Mouse (Mus musculus) kidney, adult 2 months (tissue): Measurements from ENCODE around the gene Rasal1. TPM values are rescaled to one million over a fixed set of nuclear protein-coding genes. Genes with fewer than 3 reads are reported as not detected.

Experiments
- DNase-seq: peaks from one replicate; pipeline ENCODE4 v3.0.0; 2021
- H3K27ac ChIP-seq: fragments of 200-500 bp; 2 replicates; pipeline ENCODE4 v1.5.1; 2012; ENCODE audit warnings: low read depth, low read length, control low read depth, inconsistent platforms; ENCODE audit not compliant: insufficient read depth
- H3K27me3 ChIP-seq: fragments of 200-500 bp; replicated peaks from 2 replicates; pipeline ENCODE4 v1.6.1; 2012; ENCODE audit warnings: mild to moderate bottlenecking, moderate library complexity, low read length, inconsistent platforms; ENCODE audit not compliant: control insufficient read depth, insufficient read depth
- H3K36me3 ChIP-seq: fragments of 200-500 bp; 2 replicates; pipeline ENCODE4 v1.6.1; 2012; ENCODE audit warnings: mild to moderate bottlenecking, moderate library complexity, low read length, inconsistent platforms; ENCODE audit not compliant: control insufficient read depth, insufficient read depth
- H3K4me1 ChIP-seq: fragments of 200-500 bp; 2 replicates; pipeline ENCODE4 v1.6.1; 2011; ENCODE audit warnings: low read length; ENCODE audit not compliant: control insufficient read depth, insufficient read depth
- H3K4me3 ChIP-seq: fragments of 200-500 bp; 2 replicates; pipeline ENCODE4 v1.5.1; 2011; ENCODE audit warnings: mild to moderate bottlenecking, low read depth, low read length, control low read depth; ENCODE audit not compliant: insufficient read depth
- CTCF ChIP-seq: fragments of 200-500 bp; conservative IDR thresholded peaks from 2 replicates; pipeline ENCODE4 v1.5.1; 2011; ENCODE audit warnings: low read depth, mild to moderate bottlenecking, control low read depth, low read length, moderate library complexity, mixed read lengths; ENCODE audit not compliant: insufficient read depth, insufficient read length
- POLR2A ChIP-seq: fragments of 200-500 bp; IDR thresholded peaks from one replicate; pipeline ENCODE4 v1.6.1; 2011; ENCODE audit warnings: low read depth, low read length, control low read depth
- WGBS: fragments of 180-500 bp; shearing (Covaris S2); methylation state at CpG from one replicate; pipeline ENCODE4 v1.1.7; 2018; 5-methylcytosine and 5-hydroxymethylcytosine counted together
- polyA plus RNA-seq: library from polyadenylated mRNA; depleted of rRNA; stranded (reverse); fragments of >200 nt; gene quantifications from 2 replicates; pipeline ENCODE4 v1.2.3, GENCODE M21; 2012

Rasal1 gene
- polyA plus RNA-seq, 1 experiment: 2.3 TPM

GRCm38 (mm10) chr5:120686749-120687483 lies 38.3 kb downstream of the Rasal1 start:
- H3K27me3 ChIP-seq: no peaks in the 10 kb centered on the region
- no peak overlapping the region for H3K27ac ChIP-seq
- no peak for TF ChIP-seq POLR2A
- no peak for TF ChIP-seq CTCF
- DNase-seq: no peak
- WGBS: 77% methylated on average over 6 of the region's 6 CpGs
- no peaks in the 10 kb centered on the region for H3K4me1 ChIP-seq
- no peaks in the 10 kb centered on the region for H3K36me3 ChIP-seq
- H3K4me3 ChIP-seq: no peak overlapping the region

DNA sequence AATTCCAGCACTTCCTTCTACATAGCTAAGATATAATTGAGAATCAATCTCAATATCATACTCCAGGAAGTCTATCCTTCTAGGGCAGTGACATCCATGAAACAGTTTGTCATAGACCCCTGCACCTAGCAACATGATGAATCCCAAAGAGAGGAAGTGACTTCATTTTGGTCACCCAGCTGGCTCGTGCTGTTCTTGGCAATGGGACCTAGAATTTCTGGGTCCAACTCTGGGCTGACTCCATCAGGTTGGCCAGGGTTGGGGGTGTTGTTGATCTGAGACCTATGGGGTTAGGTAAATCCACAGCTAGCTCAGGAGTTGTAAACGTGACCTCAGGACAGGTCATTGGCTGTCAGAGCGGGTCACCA lies 38.9 kb downstream of the Rasal1 start:
- no peak overlapping the region for H3K4me3 ChIP-seq

GRCm38 (mm10) chr5:120687897-120688296 lies 39.3 kb downstream of the Rasal1 start:
- H3K27ac ChIP-seq: no peak overlapping the region

More for the DNA sequence above, 38.9 kb downstream of the Rasal1 start:
- H3K4me1 ChIP-seq: no peaks in the 10 kb centered on the region
- H3K27me3 ChIP-seq: no peaks in the 10 kb centered on the region
- TF ChIP-seq CTCF (no peak), POLR2A (no peak)
- 73% methylated on average over 3 of the region's 3 CpGs for WGBS
- H3K36me3 ChIP-seq: no peaks in the 10 kb centered on the region
- no peak for DNase-seq
- H3K27ac ChIP-seq: no peak overlapping the region

GRCm38 (mm10) chr5:120688434-120688833 lies 39.8 kb downstream of the Rasal1 start:
- 30% methylated on average over 4 of the region's 4 CpGs for WGBS
- no peaks in the 10 kb centered on the region for H3K27me3 ChIP-seq
- no peak overlapping the region for H3K27ac ChIP-seq
- no peaks in the 10 kb centered on the region for H3K4me1 ChIP-seq
- no peaks in the 10 kb centered on the region for H3K36me3 ChIP-seq
- no peak overlapping the region for H3K4me3 ChIP-seq
- DNase-seq: no peak
- TF ChIP-seq POLR2A (no peak), CTCF (no peak)

More at GRCm38 (mm10) chr5:120687897-120688296, 39.3 kb downstream of the Rasal1 start:
- H3K4me1 ChIP-seq: no peaks in the 10 kb centered on the region
- no peaks in the 10 kb centered on the region for H3K36me3 ChIP-seq
- 90% methylated on average over 5 of the region's 5 CpGs for WGBS
- no peak overlapping the region for H3K4me3 ChIP-seq
- no peak for DNase-seq
- H3K27me3 ChIP-seq: no peaks in the 10 kb centered on the region
- TF ChIP-seq CTCF (no peak), POLR2A (no peak)

GRCm38 (mm10) chr5:120690417-120690816 lies 41.8 kb downstream of the Rasal1 start:
- no peaks in the 10 kb centered on the region for H3K4me1 ChIP-seq
- no peak for DNase-seq
- no peak overlapping the region for H3K27ac ChIP-seq
- 63% methylated on average over 4 of the region's 4 CpGs for WGBS
- no peaks in the 10 kb centered on the region for H3K27me3 ChIP-seq
- TF ChIP-seq POLR2A: no peak
- TF ChIP-seq CTCF: no peak
- no peaks in the 10 kb centered on the region for H3K36me3 ChIP-seq
- H3K4me3 ChIP-seq: no peak overlapping the region

DNA sequence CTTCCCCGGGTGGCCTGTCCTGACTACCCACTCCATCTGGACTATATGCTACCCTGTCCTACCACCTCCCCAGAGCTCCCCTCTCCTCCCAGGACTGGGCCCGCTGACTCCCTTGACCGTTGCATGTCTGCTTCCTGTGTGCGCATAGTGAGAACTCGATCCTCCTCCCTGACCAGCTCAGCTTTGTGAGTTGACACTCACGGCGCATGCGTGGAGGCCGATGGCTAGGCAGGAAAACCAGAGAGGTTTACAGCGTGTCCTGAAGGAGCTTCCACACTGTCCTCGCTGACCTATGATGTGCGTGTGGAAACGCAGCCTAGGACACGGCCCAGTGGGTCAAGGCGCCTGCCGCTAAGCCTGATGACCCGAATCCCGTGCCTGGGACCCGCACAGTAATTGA lies 43.4 kb downstream of the Rasal1 start:
- Histone ChIP-seq H3K27ac (no peak overlapping the region), H3K27me3 (no peaks in the 10 kb centered on the region), H3K4me1 (no peaks in the 10 kb centered on the region), H3K36me3 (no peaks in the 10 kb centered on the region), H3K4me3 (no peak overlapping the region)
- no peak for DNase-seq
- TF ChIP-seq CTCF (no peak), POLR2A (no peak)
- 37% methylated on average over 19 of the region's 19 CpGs for WGBS

DNA sequence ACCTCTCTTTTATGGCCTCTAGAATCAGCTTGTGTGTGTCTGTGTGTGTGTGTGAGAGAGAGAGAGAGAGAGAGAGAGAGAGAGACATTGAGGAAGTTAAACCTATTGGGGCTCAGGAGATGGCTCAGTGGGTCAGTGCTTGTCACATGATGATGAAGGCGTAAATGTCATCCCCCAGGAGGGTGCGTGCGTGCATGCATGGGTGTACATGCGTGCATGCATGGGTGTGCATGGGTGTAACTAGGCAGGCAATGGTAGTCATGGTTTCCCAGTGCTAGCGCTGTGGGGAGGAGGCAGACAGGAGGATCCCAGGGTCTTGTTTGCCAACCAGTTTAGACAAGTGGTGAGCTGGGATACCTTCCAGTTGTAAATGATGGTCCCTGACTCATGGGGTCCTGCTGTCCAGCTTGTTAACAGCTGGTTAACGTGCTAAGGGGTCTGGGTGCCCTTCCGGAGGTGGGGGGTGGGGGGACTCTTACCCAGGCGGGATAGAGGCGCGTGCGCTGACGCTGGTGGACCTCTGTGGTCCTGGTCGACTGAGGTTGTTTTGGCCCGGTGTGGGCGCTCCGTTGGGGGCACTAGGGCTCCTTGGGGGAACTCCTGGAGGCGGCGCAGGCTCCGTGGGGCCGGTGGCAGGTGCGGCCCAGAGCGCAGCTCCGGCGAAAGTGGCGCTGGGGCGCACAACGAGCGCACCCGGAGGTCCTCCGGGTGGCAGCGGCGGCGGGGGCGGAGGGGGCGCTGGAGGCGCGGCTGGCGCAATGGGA lies 45.5 kb downstream of the Rasal1 start:
- TF ChIP-seq CTCF: no peak
- no peak for TF ChIP-seq POLR2A
- Histone ChIP-seq H3K27me3 (no peaks in the 10 kb centered on the region), H3K4me3 (no peak overlapping the region), H3K4me1 (no peaks in the 10 kb centered on the region), H3K27ac (no peak overlapping the region), H3K36me3 (no peaks in the 10 kb centered on the region)
- WGBS: 35% methylated on average over 38 of the region's 38 CpGs
- no peak for DNase-seq
